Comparison of ENCODE assay signal across 9 mouse cellular contexts in the genomic region with DNA sequence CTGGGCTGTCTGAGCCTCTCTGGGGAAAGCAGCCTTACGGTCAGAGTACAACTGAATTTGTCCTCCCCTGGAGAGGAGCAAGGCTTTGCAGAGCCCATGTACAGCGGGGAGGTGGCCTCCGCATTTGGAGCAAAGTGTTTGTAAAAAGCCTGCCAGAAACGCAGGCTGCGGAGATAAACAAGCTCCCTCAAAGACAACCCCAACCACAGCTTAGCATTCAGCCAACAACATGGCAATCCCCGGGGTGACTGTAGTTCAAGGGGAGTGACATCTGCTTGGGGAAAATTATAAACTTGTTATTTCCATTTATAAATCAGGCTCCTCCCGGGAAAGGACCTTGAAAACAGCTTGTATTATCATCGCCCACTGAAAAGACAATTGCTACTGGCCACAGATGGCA. TPM values are rescaled to one million over a fixed set of nuclear protein-coding genes. Genes with fewer than 3 reads are reported as not detected.
A peak's percentile ranks its signal among the peaks of the same experiment; 100 is the strongest.
DNase-seq lines count a peak whose midpoint lies in the region; ATAC-seq and TF ChIP-seq lines count a peak whose summit lies in the region.
"Had no signal": no experiment of that assay in that cellular context is flagged by ENCODE, and none has a peak within 500 bp of the region (broad histone marks: within the 10 kb centered on the region; RNA-seq: fewer than 3 reads in every experiment).

No protein-coding gene starts in this region.

- 33% methylated on average over 8 of the region's 8 CpGs for WGBS in forebrain, embryonic 10.5 days
- 27% methylated on average over 8 of the region's 8 CpGs for WGBS in forebrain, embryonic 11.5 days
- 22% methylated on average over 8 of the region's 8 CpGs for WGBS in lung, postnatal 0 days
- 25% methylated on average over 8 of the region's 8 CpGs for whole genome bisulfite sequencing in lung, adult 2 months
- WGBS in hindbrain, embryonic 13.5 days: 19% methylated on average over 8 of the region's 8 CpGs
- 24% methylated on average over 8 of the region's 8 CpGs for WGBS in neural tube, embryonic 13.5 days

- H3K27ac ChIP-seq in forebrain, embryonic 10.5 days: peak overlapping the region; percentile 32; the same call in 1 of the 2 replicates
- H3K27ac ChIP-seq in forebrain, embryonic 11.5 days (ENCODE audit: low read depth, low read length): no peak overlapping the region
- H3K27ac ChIP-seq in lung, postnatal 0 days (ENCODE audit: low read length): no peak overlapping the region
- peak overlapping the region; percentile 72 for H3K27ac ChIP-seq in hindbrain, embryonic 13.5 days
- peak overlapping the region; percentile 95 for H3K27ac ChIP-seq in neural tube, embryonic 13.5 days (replicated peaks)
- H3K27ac ChIP-seq: limb, embryonic 12.5 days had no signal

- no peak for TF ChIP-seq EP300 in lung, postnatal 0 days (IDR thresholded peaks at IDR 0.05)

- TF ChIP-seq CTCF in lung, postnatal 0 days (IDR thresholded peaks at IDR 0.05): no peak
- TF ChIP-seq CTCF in lung, adult 2 months (IDR thresholded peaks at IDR 0.05; ENCODE audit: insufficient read depth, low read length): no peak

- H3K4me1 ChIP-seq in forebrain, embryonic 10.5 days: peaks cover 57% of the 10 kb centered on the region
- H3K4me1 ChIP-seq in forebrain, embryonic 11.5 days (replicated peaks; ENCODE audit: control insufficient read depth, insufficient read depth, low read length): peaks cover 13% of the 10 kb centered on the region
- H3K4me1 ChIP-seq in lung, postnatal 0 days (ENCODE audit: insufficient read depth, low read depth, low read length): peaks cover 5% of the 10 kb centered on the region
- peaks cover 5% of the 10 kb centered on the region; the same call in 1 of the 2 replicates for H3K4me1 ChIP-seq in lung, adult 2 months (ENCODE audit: control insufficient read depth, insufficient read depth, low read length)
- peaks cover 67% of the 10 kb centered on the region for H3K4me1 ChIP-seq in hindbrain, embryonic 13.5 days (replicated peaks)
- H3K4me1 ChIP-seq in neural tube, embryonic 13.5 days (replicated peaks): peaks cover 66% of the 10 kb centered on the region

- peaks cover 100% of the 10 kb centered on the region for H3K27me3 ChIP-seq in forebrain, embryonic 10.5 days (ENCODE audit: poor library complexity, severe bottlenecking)
- peaks cover 42% of the 10 kb centered on the region for H3K27me3 ChIP-seq in forebrain, embryonic 11.5 days (ENCODE audit: control insufficient read depth, insufficient read depth, low read length)
- peaks cover 7% of the 10 kb centered on the region; the same call in 1 of the 2 replicates for H3K27me3 ChIP-seq in lung, postnatal 0 days (replicated peaks; ENCODE audit: insufficient read depth, low read length)
- peaks cover 34% of the 10 kb centered on the region for H3K27me3 ChIP-seq in hindbrain, embryonic 13.5 days
- H3K27me3 ChIP-seq in neural tube, embryonic 13.5 days: peaks cover 46% of the 10 kb centered on the region

- DNase-seq in forebrain, embryonic 10.5 days (ENCODE audit: extremely low spot score, low spot score): no peak
- DNase-seq in forebrain, embryonic 11.5 days (ENCODE audit: low spot score): no peak
- peak; percentile 27 for DNase-seq in lung, postnatal 0 days (ENCODE audit: low spot score)
- DNase-seq in lung, adult 2 months: no peak
- no peak for DNase-seq in gastrocnemius, adult 8-10 months (ENCODE audit: low spot score in 2 of 2)
- no peak for DNase-seq in right cerebral cortex, postnatal 25 days

- H3K4me2 ChIP-seq in forebrain, embryonic 11.5 days (ENCODE audit: low read depth, low read length, severe bottlenecking): no peak overlapping the region
- no peak overlapping the region for H3K4me2 ChIP-seq in lung, postnatal 0 days (replicated peaks; ENCODE audit: low read depth, low read length)
- H3K4me2 ChIP-seq in hindbrain, embryonic 13.5 days: no peak overlapping the region
- peak overlapping the region; percentile 12; the same call in 1 of the 2 replicates for H3K4me2 ChIP-seq in neural tube, embryonic 13.5 days
- H3K4me2 ChIP-seq: limb, embryonic 12.5 days had no signal

- H3K36me3 ChIP-seq in forebrain, embryonic 10.5 days (replicated peaks): no peaks in the 10 kb centered on the region
- H3K36me3 ChIP-seq in forebrain, embryonic 11.5 days (ENCODE audit: control insufficient read depth, insufficient read depth, low read length): no peaks in the 10 kb centered on the region
- H3K36me3 ChIP-seq in lung, postnatal 0 days (ENCODE audit: insufficient read depth, low read length): no peaks in the 10 kb centered on the region
- H3K36me3 ChIP-seq in hindbrain, embryonic 13.5 days: no peaks in the 10 kb centered on the region
- H3K36me3 ChIP-seq in neural tube, embryonic 13.5 days: no peaks in the 10 kb centered on the region
- H3K36me3 ChIP-seq: limb, embryonic 12.5 days had no signal

- H3K9me3 ChIP-seq in forebrain, embryonic 10.5 days: no peaks in the 10 kb centered on the region
- no peaks in the 10 kb centered on the region for H3K9me3 ChIP-seq in forebrain, embryonic 11.5 days (ENCODE audit: control insufficient read depth, low read length)
- H3K9me3 ChIP-seq in lung, postnatal 0 days (ENCODE audit: low read length): no peaks in the 10 kb centered on the region
- H3K9me3 ChIP-seq in hindbrain, embryonic 13.5 days: no peaks in the 10 kb centered on the region
- H3K9me3 ChIP-seq in neural tube, embryonic 13.5 days: no peaks in the 10 kb centered on the region
- H3K9me3 ChIP-seq: limb, embryonic 12.5 days had no signal

- no peak for ATAC-seq in forebrain, embryonic 11.5 days (replicated peaks; ENCODE audit: low FRiP score)
- peak; percentile 61 for ATAC-seq in lung, postnatal 0 days
- no peak for ATAC-seq in hindbrain, embryonic 13.5 days (ENCODE audit: low FRiP score)
- no peak for ATAC-seq in neural tube, embryonic 13.5 days (ENCODE audit: low read depth)

- TF ChIP-seq POLR2A in lung, adult 2 months (IDR thresholded peaks at IDR 0.05; ENCODE audit: borderline replicate concordance, extremely low read depth, low read depth, low read length): no peak

- no peak overlapping the region for H3K4me3 ChIP-seq in forebrain, embryonic 10.5 days
- H3K4me3 ChIP-seq in forebrain, embryonic 11.5 days (ENCODE audit: low read depth, low read length): no peak overlapping the region
- H3K4me3 ChIP-seq in lung, postnatal 0 days (ENCODE audit: low read depth, low read length): no peak overlapping the region
- H3K4me3 ChIP-seq in lung, adult 2 months (replicated peaks; ENCODE audit: extremely low read depth, low read depth, low read length): no peak overlapping the region
- no peak overlapping the region for H3K4me3 ChIP-seq in hindbrain, embryonic 13.5 days
- no peak overlapping the region for H3K4me3 ChIP-seq in neural tube, embryonic 13.5 days
- H3K4me3 ChIP-seq: limb, embryonic 12.5 days had no signal

- no peak overlapping the region for H3K9ac ChIP-seq in forebrain, embryonic 11.5 days (ENCODE audit: low read length)
- no peak overlapping the region for H3K9ac ChIP-seq in lung, postnatal 0 days (replicated peaks; ENCODE audit: low read depth)
- no peak overlapping the region for H3K9ac ChIP-seq in hindbrain, embryonic 13.5 days
- H3K9ac ChIP-seq in neural tube, embryonic 13.5 days: peak overlapping the region; percentile 36
- H3K9ac ChIP-seq: limb, embryonic 12.5 days had no signal

RNA-seq across cellular contexts. Expression of a gene that starts 49.1 kb away (rescaled TPM):
- polyA plus RNA-seq in forebrain, embryonic 10.5 days (2016; fragmentation: Nextera tagmentation; extraction: Ambion mirVana): 1.2 and 1.4 TPM in 2 replicates
- polyA plus RNA-seq in forebrain, embryonic 11.5 days (2014; fragmentation: Nextera tagmentation; extraction: Ambion mirVana): 1.7 and 2.5 TPM in 2 replicates
- polyA plus RNA-seq in lung, postnatal 0 days (2015; fragmentation: Nextera tagmentation; extraction: Ambion mirVana): 1.3 and 1.5 TPM in 2 replicates
- polyA plus RNA-seq in lung, adult 2 months (2012; rRNA removed): 8.7 and 10.7 TPM in 2 replicates
- polyA plus RNA-seq in hindbrain, embryonic 13.5 days (2015; fragmentation: Nextera tagmentation; extraction: Ambion mirVana): 0.60 and 1.5 TPM in 2 replicates
- 0.60 and 0.99 TPM in 2 replicates for polyA plus RNA-seq in neural tube, embryonic 13.5 days (2015; fragmentation: Nextera tagmentation; extraction: Ambion mirVana)
- 1 to 10 TPM in 1 of 4 experiments, under 1 TPM in 3; 0.24 to 1.0 (median 0.68) TPM for total RNA-seq in gastrocnemius, adult 8-10 months (2022)

Comparison
In these comparisons a context has a peak if more than half of its experiments do, and no peak if none do; other contexts are left out.
1. H3K27ac ChIP-seq: peak in forebrain, embryonic 10.5 days (single experiment), hindbrain, embryonic 13.5 days (single experiment) and neural tube, embryonic 13.5 days (single experiment); none in forebrain, embryonic 11.5 days (single experiment) and lung, postnatal 0 days (single experiment).